Mouse (Mus musculus): ENCODE measurements around the gene Dync2h1. TPM values are rescaled to one million over a fixed set of nuclear protein-coding genes. Genes with fewer than 3 reads are reported as not detected.

Gene Dync2h1
- polyA plus RNA-seq, 1 experiment, result 0.35 TPM

DNA sequence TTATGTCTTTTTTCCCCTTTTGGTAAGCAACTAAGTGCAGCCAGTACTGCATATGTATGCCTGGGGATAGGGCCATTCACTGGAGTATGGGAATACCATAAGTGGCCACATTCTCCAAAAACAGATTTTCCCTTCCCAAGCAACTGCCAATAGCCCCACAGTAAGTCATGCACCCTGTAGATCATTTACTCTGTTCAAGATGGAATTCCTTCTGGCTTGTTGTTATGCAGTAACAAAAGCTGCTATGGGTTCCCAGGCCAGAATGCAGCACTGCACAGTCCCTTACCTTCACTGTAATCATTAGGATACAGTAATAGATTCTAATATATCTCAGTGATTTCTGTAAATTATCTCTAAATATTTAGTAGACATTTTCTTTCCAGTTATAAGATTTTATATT is 190.0 kb downstream of the Dync2h1 start:
- no peaks in the 10 kb centered on the region for H3K4me1 ChIP-seq (ENCODE audit: control insufficient read depth, insufficient read depth, insufficient read length)
- no peaks in the 10 kb centered on the region for H3K36me3 ChIP-seq (ENCODE audit: control insufficient read depth, insufficient read depth, low read length)
- H3K27me3 ChIP-seq (ENCODE audit: control insufficient read depth, insufficient read depth, low read length), result no peaks in the 10 kb centered on the region
- no peak overlapping the region for H3K4me3 ChIP-seq (ENCODE audit: extremely low read depth, insufficient read depth, insufficient read length)
- no peak for DNase-seq (ENCODE audit: low read depth in 1 of 2, low spot score in 2 of 2)
- TF ChIP-seq POLR2A (IDR thresholded peaks at IDR 0.05; ENCODE audit: low read depth, low read length) (no peak), CTCF (IDR thresholded peaks at IDR 0.05; ENCODE audit: extremely low read depth, insufficient read depth, insufficient read length, insufficient replicate concordance) (no peak)
- H3K27ac ChIP-seq (ENCODE audit: insufficient read depth, low read length), result no peak overlapping the region

DNA sequence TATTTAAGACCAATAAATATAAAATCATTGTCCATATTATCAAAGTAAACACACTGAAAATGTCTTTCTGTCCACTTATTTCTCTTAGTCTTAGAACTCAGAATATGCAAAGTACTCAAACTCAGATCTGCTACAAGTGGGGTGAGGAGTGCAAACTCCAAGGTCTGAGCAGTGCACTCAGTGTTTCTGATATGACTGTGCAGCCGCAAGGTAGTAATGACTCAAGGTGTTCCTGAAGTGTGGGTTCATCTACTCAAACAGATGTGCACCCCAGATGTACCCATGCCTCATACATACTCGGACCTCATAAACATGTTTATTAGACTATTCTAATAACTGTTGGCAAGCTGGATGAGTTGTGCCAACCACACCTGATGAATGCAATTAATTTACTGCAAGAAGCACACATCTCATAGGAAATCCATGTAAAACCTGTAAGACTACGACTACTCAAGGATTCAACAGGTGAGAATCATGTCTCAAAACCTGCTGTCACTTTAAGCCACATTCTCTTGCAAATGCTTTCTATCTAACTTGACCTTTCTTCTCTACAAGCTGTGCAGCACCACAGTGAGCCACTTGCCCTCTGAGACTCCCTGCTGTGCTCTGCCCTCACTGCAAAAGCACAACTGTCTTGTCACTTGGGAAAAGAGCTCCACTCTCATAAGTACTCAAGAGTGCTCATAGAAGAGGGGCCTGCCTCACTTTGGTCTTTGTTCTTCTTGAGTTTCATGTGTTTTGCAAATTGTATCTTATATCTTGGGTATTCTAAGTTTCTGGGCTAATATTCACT is 195.2 kb downstream of the Dync2h1 start:
- no peak overlapping the region for H3K27ac ChIP-seq (ENCODE audit: insufficient read depth, low read length)
- 88% methylated on average over 3 of the region's 3 CpGs for WGBS
- DNase-seq (ENCODE audit: low read depth in 1 of 2, low spot score in 2 of 2), result no peak
- no peak overlapping the region for H3K4me3 ChIP-seq (ENCODE audit: extremely low read depth, insufficient read depth, insufficient read length)
- no peaks in the 10 kb centered on the region for H3K4me1 ChIP-seq (ENCODE audit: control insufficient read depth, insufficient read depth, insufficient read length)
- no peaks in the 10 kb centered on the region for H3K27me3 ChIP-seq (ENCODE audit: control insufficient read depth, insufficient read depth, low read length)
- no peak for TF ChIP-seq POLR2A (IDR thresholded peaks at IDR 0.05; ENCODE audit: low read depth, low read length)
- TF ChIP-seq CTCF (IDR thresholded peaks at IDR 0.05; ENCODE audit: extremely low read depth, insufficient read depth, insufficient read length, insufficient replicate concordance), result no peak
- no peaks in the 10 kb centered on the region for H3K36me3 ChIP-seq (ENCODE audit: control insufficient read depth, insufficient read depth, low read length)

- Histone ChIP-seq H3K4me3 (ENCODE audit: extremely low read depth, insufficient read depth, insufficient read length) (no peak overlapping the region), H3K27me3 (ENCODE audit: control insufficient read depth, insufficient read depth, low read length) (no peaks in the 10 kb centered on the region), H3K27ac (ENCODE audit: insufficient read depth, low read length) (no peak overlapping the region), H3K4me1 (ENCODE audit: control insufficient read depth, insufficient read depth, insufficient read length) (no peaks in the 10 kb centered on the region), H3K36me3 (ENCODE audit: control insufficient read depth, insufficient read depth, low read length) (no peaks in the 10 kb centered on the region)
- 91% methylated on average over 3 of the region's 3 CpGs for WGBS
- no peak for TF ChIP-seq CTCF (IDR thresholded peaks at IDR 0.05; ENCODE audit: extremely low read depth, insufficient read depth, insufficient read length, insufficient replicate concordance)
- TF ChIP-seq POLR2A (IDR thresholded peaks at IDR 0.05; ENCODE audit: low read depth, low read length), result no peak
- DNase-seq (ENCODE audit: low read depth in 1 of 2, low spot score in 2 of 2), result no peak
Measured at GRCm38 (mm10) chr9:6986161-6986560, 198.1 kb downstream of the Dync2h1 start.

DNA sequence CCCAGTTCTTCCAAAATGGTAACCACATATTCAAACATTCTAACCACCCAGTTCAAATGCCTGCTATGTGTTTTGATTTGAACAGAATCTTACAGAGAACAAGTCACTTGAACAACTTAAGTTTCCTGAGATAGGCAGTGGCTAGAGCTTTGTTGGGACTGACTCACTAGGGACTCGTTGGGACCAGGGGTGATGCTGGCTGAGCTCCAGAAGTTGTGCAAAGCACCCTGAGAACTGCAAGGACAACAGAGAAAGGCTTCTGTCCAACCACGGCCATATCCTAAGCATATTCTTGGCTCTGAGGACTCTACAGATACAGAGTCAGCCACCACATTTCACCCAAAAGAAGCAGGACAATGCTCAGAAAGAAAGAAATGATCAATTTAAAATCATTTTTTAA is 215.1 kb downstream of the Dync2h1 start:
- H3K36me3 ChIP-seq (ENCODE audit: control insufficient read depth, insufficient read depth, low read length), result no peaks in the 10 kb centered on the region
- H3K4me1 ChIP-seq (ENCODE audit: control insufficient read depth, insufficient read depth, insufficient read length), result no peaks in the 10 kb centered on the region
- no peaks in the 10 kb centered on the region for H3K27me3 ChIP-seq (ENCODE audit: control insufficient read depth, insufficient read depth, low read length)
- TF ChIP-seq CTCF (IDR thresholded peaks at IDR 0.05; ENCODE audit: extremely low read depth, insufficient read depth, insufficient read length, insufficient replicate concordance) (no peak), POLR2A (IDR thresholded peaks at IDR 0.05; ENCODE audit: low read depth, low read length) (no peak)
- DNase-seq (ENCODE audit: low read depth in 1 of 2, low spot score in 2 of 2), result no peak
- 79% methylated on average over 2 of the region's 2 CpGs for WGBS
- H3K27ac ChIP-seq (ENCODE audit: insufficient read depth, low read length), result no peak overlapping the region
- H3K4me3 ChIP-seq (ENCODE audit: extremely low read depth, insufficient read depth, insufficient read length), result no peak overlapping the region

DNA sequence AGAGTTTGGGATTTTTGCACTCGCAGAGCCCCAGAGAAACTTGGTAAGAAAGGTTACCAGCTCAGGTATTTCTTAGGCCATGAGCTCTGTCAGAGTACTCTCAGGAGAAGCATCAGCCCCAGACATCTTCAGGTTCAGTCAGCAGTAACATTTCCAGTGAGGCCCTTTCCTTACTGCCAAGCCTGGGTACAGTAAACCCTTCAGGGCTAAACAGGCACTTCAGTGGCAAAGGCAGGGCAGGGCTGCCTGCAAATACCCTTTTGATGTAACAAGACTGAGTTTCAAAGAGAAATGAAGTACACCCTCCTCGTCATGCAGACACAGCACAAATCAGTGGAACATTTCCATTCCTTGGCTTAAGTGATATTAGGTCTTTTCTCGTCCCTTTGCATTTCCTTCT is 219.2 kb downstream of the Dync2h1 start:
- no peak for TF ChIP-seq CTCF (IDR thresholded peaks at IDR 0.05; ENCODE audit: extremely low read depth, insufficient read depth, insufficient read length, insufficient replicate concordance)
- no peak for TF ChIP-seq POLR2A (IDR thresholded peaks at IDR 0.05; ENCODE audit: low read depth, low read length)
- H3K27ac ChIP-seq (ENCODE audit: insufficient read depth, low read length), result no peak overlapping the region
- no peaks in the 10 kb centered on the region for H3K4me1 ChIP-seq (ENCODE audit: control insufficient read depth, insufficient read depth, insufficient read length)
- no peaks in the 10 kb centered on the region for H3K36me3 ChIP-seq (ENCODE audit: control insufficient read depth, insufficient read depth, low read length)
- H3K4me3 ChIP-seq (ENCODE audit: extremely low read depth, insufficient read depth, insufficient read length), result no peak overlapping the region
- H3K27me3 ChIP-seq (ENCODE audit: control insufficient read depth, insufficient read depth, low read length), result no peaks in the 10 kb centered on the region
- 86% methylated on average over 3 of the region's 3 CpGs for WGBS
- DNase-seq (ENCODE audit: low read depth in 1 of 2, low spot score in 2 of 2), result no peak

- TF ChIP-seq CTCF (IDR thresholded peaks at IDR 0.05; ENCODE audit: extremely low read depth, insufficient read depth, insufficient read length, insufficient replicate concordance) (no peak), POLR2A (IDR thresholded peaks at IDR 0.05; ENCODE audit: low read depth, low read length) (no peak)
- no peaks in the 10 kb centered on the region for H3K27me3 ChIP-seq (ENCODE audit: control insufficient read depth, insufficient read depth, low read length)
- 79% methylated on average over 2 of the region's 2 CpGs for WGBS
- no peaks in the 10 kb centered on the region for H3K4me1 ChIP-seq (ENCODE audit: control insufficient read depth, insufficient read depth, insufficient read length)
- H3K27ac ChIP-seq (ENCODE audit: insufficient read depth, low read length), result no peak overlapping the region
- no peaks in the 10 kb centered on the region for H3K36me3 ChIP-seq (ENCODE audit: control insufficient read depth, insufficient read depth, low read length)
- no peak for DNase-seq (ENCODE audit: low read depth in 1 of 2, low spot score in 2 of 2)
- no peak overlapping the region for H3K4me3 ChIP-seq (ENCODE audit: extremely low read depth, insufficient read depth, insufficient read length)
Measured at GRCm38 (mm10) chr9:6958311-6958710, 225.9 kb downstream of the Dync2h1 start.

DNA sequence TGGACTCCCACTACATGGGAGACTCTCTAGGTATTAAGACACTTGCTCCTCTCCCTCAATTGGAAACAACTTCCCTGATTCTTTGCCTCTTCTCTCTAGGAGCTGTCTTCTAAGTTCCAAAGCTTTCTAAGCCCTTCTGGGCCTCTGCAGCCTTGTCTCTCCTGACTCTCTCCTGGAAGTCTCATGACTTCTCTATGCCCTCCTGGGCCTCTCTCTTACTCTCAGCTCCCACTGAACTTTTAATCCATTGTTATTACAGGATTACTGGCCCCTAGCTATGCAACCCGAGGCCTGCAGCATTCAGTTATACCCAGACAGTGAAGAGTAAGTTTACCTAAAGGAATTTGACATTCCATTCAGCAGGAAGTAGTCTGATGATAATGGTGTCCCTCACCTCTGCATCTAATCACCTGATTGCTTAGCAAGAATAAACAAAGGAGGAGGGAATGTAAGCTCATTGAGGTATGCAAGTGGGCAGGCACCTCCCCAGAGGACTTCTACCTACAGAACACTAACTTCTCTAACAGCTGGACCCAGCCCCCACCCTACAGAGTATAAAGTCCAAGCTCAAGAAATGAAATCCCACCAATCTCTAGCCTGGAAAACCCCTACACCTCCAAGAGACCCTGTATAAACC is 256.7 kb downstream of the Dync2h1 start:
- WGBS, result 64% methylated on average over 1 of the region's 1 CpGs
- no peaks in the 10 kb centered on the region for H3K4me1 ChIP-seq (ENCODE audit: control insufficient read depth, insufficient read depth, insufficient read length)
- no peak for TF ChIP-seq CTCF (IDR thresholded peaks at IDR 0.05; ENCODE audit: extremely low read depth, insufficient read depth, insufficient read length, insufficient replicate concordance)
- no peak for TF ChIP-seq POLR2A (IDR thresholded peaks at IDR 0.05; ENCODE audit: low read depth, low read length)

More for the DNA sequence above, 256.7 kb downstream of the Dync2h1 start:
- H3K36me3 ChIP-seq (ENCODE audit: control insufficient read depth, insufficient read depth, low read length), result no peaks in the 10 kb centered on the region
- H3K27ac ChIP-seq (ENCODE audit: insufficient read depth, low read length), result no peak overlapping the region
- no peak overlapping the region for H3K4me3 ChIP-seq (ENCODE audit: extremely low read depth, insufficient read depth, insufficient read length)
- H3K27me3 ChIP-seq (ENCODE audit: control insufficient read depth, insufficient read depth, low read length), result no peaks in the 10 kb centered on the region
- DNase-seq (ENCODE audit: low read depth in 1 of 2, low spot score in 2 of 2), result no peak

All from spleen, adult 2 months (tissue).